Mouse (Mus musculus): ENCODE measurements at regions not wholly inside any gene's neighbourhood (a gene's known extent, or its start where the extent isn't known, plus 50 kb on each side); places are given as distances from the start of the nearest gene placed in this dataset.

DNA sequence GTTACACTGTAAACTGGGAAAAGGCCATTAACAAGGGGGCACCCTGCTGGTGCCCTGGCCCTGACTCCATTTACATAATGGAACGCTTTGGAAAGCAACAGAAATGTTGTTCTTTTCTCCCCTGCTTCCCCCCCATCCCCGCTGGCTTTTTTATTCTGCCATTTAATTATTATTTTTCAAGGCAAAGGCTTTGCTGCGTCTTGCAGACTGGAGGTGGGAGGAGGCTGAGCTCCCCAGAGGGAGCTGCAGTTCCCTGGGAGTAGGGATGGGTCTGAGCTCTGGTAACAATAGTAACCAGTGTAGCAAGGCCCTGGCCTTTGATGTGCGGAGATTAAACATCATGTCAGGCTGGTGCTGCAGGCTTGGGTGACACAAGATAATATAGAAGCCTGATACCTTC lies 168.6 kb downstream of the Gadd45g start:
- peak; percentile 37 for DNase-seq (ENCODE audit: low spot score)

DNA sequence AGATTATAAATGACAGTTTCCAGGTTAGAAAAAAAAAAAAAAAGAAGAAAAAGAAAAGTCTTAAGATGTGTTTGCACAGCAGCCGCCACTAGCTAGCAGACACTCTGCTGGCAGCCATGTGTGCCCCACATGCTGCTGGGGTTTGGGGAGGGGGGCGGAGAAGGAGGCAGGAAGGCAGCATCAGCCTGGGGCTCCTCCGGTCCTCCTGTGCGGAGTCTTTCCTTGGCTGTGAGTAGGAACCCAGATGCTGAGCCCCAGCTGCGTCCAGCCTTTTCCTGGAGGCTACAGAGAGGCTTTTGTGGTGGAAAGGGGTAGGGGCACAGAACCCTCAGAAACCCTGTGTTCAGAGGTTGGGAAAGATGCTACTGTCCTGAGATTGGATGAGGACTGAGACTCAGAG lies 169.0 kb downstream of the Gadd45g start:
- no peak for DNase-seq (ENCODE audit: low spot score)

DNA sequence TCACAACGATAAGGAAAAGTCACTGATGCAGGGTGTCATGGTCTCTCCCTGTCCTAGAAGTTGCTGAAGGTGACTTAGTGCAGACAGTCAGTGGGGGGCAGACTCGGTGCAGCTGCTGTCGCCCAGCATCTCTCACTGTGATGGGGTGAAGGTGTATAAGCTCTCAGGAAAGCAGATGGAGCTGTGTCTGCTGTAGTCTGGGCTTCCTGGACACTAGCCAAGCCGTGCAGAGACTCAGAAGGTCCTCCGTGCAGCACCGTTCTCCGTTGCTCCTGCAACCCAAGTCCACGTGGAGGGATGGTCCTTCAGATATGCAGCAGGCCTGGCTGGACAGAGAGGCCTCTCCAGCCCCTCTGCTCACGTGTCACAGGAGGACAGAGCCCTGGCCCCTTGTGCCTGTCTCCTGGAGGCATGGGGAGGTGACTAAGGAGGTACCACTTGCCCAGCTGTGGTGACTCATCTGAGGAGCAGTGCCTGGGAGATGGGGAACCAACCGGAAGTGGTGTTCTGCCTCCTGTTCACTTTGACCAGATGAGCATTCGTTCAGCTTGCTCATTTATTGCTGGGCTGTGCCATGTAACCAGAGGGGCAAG lies 171.2 kb downstream of the Gadd45g start:
- peak; percentile 76 for DNase-seq (ENCODE audit: low spot score)

DNA sequence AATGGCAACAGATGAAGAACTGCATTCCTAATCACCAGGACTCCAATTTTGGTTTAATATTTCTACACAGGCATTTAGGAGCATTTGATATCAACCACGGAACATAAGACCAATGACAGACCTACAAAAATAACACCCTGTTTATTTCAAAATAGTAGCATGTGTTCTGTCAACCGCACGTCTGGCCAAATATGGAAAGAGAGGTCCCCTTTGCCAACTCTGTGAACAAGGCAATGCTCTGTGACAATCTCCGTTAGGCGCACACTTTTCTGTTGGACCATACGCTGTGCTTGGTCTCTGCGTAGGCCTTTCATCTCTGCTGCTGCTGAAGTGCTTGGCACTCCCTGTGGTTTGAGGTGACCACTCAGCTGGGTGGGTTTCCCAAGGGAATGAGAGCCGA lies 173.2 kb downstream of the Gadd45g start:
- DNase-seq (ENCODE audit: low spot score), result no peak

DNA sequence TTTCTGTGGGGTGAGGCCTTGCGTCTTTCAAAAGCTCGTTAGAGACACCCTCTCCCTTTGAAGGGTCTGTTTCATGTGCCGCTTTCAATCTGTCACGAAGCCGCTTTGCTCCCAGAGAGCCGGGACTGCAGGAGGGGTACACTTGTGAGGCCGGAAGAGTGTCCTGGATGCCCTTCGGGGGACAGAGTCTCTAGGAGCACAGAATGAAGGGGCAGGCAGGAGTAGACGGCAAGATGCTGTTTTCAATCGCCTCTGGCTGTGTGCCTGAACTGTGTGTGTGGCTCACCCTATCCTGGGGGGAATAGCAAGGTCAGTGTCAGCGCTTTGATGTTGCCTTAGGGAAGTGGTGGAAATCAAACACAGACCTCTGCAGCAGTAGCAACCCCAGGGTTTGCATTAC lies 174.7 kb downstream of the Gadd45g start:
- DNase-seq (ENCODE audit: low spot score), result no peak

DNA sequence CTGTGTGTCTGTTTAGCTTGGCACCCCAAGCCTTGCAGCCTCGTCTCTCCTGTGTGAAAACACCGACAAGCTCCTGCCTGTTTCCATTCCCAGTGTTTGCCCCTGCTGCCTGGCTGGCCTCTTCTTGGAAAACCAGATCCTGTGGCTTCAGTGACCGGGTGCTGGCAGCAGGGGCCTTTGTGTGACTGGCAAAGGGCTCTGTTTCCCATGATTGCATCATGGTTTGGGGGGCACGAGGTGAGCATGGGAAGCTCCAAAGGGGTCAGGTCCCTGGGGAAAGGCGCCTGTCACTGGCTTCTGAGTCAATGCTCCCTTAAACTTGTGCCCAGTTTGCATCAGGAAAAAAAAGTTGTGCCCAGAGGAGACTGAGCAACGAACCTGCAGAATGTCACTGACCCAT lies 175.3 kb downstream of the Gadd45g start:
- DNase-seq (ENCODE audit: low spot score), result peak; percentile 58

DNA sequence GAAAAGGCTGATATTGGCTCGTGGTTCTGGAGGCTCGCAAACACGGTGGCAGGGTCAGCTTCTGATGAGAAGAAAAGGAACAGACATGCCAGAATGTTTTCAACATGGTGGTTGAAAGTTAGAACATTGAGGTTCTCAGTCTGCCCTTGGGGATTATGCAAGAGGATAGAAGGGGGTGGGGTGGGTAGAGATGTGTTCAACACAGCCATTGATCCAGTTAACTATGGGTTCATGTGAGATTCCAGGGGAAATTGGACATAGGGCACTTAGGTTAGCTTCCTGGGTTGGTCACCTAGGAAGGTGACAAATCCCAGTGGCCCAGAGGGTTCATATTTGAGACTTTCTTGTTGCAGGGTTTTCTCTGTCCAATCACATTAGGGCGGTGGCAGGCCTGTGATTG lies 176.1 kb downstream of the Gadd45g start:
- DNase-seq (ENCODE audit: low spot score), result no peak

DNA sequence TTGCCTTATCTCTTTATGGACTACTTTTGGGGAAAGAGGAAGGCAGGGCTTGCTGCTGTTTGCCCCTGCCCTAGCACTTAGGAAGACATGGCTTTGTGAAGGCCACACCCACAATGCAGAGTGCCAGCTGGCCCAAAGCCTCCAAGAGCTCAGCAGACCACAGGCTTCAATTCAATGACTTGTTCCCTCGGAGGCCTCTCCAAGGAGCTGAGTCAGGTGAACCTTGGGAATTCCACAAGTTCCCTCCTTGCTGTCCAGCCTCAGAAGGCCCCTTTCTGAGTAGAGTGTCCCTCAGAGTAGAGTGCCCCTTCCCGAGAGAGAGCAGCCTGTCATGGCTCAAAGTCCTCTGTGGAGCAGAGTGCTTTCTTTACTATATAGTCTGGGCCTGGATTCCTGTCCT lies 177.9 kb downstream of the Gadd45g start:
- peak; percentile 76 for DNase-seq (ENCODE audit: low spot score)

DNA sequence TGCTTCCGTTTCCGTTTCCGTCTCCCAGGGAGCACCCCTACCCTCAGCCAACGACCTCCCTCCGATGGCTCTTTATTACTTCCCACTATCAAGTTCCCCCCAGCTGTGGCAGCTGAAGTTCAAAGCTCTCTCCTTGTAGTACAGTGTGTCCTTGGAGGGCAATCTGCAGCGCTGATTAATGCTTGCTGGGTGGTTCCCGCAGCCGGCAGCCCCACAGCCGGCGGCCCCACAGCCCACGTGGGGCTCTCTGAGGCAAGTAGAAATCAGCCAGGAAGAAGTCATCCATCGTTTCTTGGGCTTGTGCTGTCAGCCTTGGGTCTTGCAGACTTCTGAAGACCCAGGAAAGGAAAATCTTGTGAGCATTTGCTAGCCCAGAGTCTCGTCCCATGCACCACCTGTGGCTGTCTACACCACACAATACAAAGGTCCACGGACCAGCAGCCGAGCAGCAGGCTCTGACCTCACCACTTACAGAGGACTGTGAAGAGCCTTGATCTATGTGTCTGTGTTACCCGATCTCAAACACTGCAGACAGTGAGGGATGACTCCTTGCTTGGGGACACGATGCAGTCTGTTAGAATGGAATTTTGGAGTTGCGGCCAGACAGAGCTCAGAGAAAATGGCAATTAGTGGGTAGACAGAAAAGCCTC lies 178.5 kb downstream of the Gadd45g start:
- DNase-seq (ENCODE audit: low spot score), result peak; percentile 42

DNA sequence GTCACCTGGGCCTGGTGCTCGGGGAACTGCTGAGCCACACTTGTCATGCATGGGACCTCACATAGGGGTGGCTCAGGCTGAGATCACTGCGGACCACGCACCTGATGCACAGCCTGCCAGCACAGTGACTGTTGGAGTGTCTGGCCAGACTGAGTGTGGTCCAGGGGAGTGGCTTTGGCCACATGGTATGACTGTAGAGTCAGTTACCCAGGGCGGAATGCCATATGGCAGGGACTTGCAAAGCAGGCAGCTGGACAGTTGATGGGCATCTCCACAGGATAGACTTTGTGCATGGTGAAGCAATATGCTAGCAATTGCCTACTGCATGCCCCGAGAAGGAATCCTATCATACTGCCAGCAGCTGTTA lies 179.0 kb downstream of the Gadd45g start:
- DNase-seq (ENCODE audit: low spot score), result peak; percentile 86

DNA sequence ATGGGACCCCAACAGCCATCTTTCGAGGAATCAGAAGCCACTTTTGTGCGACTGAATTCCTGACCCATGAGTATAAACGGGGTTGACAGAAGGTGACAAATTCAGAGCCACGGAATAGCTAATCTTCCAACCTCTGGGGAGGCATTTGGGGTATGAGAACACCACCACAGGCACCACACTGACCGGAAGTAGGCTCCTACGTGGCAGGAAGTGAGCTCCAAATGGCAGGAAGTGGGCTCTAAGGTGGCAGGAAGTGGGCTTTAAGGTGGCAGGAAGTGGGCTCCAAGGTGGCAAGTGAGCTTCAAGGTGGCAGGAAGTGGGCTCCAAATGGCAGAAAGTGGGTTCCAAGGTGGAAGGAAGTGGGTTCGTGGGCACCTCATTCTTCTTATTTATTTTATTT lies 179.8 kb downstream of the Gadd45g start:
- no peak for DNase-seq (ENCODE audit: low spot score)

DNA sequence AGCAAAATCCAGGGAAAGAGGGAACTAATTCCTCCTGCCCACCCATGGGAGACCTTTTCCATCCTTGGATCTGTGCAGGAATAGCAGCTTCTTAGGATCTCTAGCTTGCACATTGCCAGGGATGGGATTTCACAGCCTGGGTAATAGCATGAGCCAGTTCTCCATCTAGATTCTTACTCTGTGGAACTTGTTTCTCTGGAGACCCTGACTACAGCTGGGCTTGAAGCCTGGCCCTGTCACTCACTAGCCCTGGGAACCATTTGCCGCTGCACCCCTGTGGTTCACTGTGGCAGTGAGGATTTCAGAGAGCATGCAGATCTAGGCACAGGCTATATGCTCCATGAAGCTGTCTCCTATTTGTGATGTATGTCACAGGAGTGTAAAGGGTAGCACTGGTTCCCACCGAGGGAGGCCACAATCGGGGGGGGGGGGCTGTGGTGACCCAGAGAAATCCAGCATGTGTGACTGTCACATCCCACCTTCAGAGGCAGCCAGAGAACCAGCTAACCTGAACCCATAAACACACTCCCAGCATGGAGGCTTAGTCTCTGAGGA lies 183.5 kb downstream of the Gadd45g start:
- DNase-seq (ENCODE audit: low spot score), result no peak

DNA sequence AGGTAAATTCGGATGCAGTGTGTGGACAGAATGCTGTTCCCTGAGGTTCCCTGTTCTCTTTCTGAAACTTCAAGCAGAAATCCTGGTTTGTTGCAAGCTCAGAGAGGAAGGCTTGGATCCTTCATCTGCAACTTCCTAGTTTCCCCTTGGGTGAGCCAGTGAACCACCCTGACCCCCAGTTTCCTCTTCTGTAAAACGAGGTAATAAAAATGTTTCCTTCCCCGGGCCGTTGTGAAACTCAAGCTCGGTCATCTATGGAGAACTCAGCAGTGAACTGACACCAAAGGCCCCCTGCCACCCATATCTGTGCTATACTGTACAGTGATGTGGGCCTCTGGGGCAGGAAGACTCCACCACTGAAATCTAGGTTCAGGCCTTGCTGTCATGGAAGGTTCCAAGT lies 185.0 kb downstream of the Gadd45g start:
- no peak for DNase-seq (ENCODE audit: low spot score)

DNA sequence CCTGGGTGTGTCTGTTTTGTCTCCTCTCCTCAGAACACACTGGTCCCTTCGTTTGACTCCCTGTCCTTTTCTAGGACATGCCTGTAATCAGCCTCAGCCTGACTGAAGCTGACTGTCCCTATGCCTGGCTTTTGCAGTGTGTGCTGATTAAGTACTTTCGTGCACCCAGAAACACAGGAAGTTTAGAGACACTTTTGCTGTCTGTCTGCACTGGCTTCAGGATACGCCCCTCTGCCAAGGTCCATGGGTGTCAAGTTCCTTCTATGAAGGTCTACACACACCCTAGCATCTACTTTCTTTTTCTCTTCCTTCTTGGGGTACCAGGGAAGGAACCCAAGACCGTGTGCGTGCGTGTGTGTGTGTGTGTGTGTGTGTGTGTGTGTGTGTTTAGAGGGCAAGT lies 189.3 kb downstream of the Gadd45g start:
- DNase-seq (ENCODE audit: low spot score), result no peak

DNA sequence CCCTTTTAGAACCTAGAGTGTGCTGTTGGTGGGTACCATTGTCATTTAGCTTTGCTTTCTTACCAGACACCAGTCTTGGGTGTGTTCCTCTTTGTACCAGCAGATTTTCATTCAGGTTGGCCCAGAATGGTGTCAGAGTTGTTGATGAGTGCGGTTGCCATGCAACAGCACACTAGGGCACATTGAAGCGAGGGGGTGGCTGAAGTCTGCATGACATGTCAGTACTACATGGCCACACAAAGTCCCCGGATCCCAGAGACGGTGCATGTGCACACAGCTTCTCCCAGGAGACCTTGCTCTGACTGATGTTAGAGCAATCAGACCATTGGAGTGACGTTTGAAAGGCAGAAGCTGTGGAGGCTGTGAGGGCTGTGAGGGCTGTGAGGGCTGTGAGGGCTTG lies 189.9 kb downstream of the Gadd45g start:
- no peak for DNase-seq (ENCODE audit: low spot score)

DNA sequence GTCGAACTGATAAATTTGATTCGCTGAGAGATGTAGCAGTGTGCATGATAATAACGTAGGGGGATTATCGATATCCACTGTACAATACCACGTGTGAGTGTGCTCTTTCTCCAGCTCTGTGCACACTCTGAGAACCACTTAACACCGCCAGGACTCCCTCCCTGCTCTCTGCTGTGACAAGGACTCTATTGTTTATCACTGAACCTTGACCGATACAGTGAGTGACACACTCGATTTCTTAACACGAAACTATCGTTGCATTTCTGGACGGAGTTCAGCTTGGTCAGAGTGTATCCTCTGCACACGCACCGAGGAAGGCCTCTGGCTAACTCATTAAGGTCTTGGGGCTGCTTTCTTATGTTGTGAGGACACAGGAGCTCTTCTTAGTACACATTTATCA lies 190.7 kb downstream of the Gadd45g start:
- DNase-seq (ENCODE audit: low spot score), result no peak

DNA sequence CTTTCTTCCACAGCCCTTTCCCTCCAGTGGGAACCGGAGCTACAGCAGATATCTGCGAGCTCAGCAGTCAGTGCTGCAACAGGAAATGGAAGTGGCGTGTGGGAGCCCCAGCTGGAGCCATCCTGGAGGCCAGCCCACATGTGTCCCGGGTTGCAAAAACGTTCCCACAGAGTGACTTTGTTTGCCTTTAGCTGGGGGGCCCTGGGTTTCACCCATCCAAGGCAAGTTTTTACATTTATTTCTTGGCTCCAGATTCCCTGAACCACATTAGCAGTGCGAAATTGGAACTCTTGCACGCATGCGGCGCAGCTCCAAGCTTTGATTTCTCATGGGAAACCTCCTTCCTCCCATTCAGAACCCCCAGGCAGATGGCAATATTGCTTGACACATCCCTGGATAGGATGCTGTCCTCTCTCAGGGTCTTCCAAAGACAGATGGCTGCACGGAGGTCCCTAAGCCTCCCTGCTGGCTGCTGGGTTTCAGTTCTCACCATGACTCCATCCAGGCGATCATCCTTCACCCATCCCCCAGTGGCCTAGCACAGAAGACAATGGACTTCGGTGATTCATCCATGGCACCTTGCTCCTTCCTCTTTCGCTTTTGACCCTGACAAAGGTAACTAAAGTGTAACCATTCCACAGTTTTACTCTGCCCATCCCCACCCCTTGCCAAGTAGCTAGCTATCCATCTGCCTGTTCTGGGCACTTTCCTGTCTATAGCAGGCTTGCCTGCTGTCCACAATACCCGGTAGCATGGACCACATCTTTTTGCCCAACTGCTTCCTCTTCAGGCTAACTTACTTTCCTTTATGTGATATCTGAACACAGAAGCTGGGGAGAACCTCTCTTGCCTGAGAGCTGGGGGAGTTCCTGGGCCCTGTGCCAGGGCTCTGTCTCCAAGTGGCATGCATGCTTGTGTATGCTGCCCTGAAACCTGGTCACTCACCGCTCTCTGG lies 195.3 kb downstream of the Gadd45g start:
- no peak for DNase-seq (ENCODE audit: low spot score)

DNA sequence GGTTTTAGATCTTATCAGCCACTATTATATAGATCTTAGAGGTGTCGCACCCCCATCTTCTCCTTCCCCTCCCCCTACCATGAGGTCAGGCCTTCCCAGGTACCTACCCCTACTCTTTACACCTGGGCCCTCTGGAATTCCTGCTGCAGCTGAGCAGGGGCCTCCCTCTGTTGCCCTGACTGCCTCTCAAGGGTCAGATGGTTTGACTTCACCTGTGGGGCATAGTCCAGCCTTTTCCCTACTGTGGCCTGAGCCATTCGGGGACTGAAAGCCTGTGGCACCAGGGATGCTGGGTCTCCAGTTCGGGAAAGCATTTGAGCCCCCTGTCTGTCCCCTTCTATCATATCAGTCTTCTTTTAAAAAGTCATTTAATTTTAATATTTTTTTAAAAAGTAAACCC lies 196.4 kb downstream of the Gadd45g start:
- no peak for DNase-seq (ENCODE audit: low spot score)

DNA sequence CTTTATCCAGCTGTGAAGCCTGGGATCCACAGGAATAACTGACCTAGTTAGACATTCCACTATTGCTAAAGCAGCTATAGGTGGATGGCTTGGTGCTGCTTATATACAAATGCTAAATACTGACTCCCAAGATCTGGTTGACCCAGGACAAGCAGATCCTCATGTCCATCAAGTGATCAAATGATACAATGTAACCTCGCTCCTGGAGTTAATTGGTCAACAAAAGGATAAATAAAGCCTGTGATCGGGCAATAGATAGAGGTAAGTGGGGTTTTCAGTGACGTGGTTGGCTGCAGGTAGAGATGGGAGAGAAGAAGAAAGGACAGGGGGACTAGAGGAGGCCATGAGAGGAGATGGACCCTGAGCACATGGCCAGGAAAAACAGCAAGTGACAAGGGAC lies 197.4 kb downstream of the Gadd45g start:
- no peak for DNase-seq (ENCODE audit: low spot score)

DNA sequence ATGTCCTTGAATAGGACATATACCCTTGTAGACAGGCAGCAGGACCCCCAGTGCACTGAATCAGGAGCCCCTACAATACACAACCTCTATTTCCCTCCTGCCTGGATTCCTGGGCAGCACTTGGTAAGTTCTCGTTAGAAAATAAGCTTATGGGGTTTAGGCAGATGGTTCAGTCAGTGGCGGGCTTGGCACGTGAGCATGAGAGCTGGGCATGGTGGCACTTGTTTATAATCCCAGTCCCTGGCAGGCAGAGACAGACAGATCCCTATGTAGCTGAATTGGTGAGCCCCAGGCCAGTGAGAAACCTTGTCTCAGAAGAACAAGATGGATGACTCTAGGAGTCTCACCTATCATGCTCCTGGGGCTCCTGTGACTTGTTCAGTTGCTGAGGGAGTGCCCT lies 198.9 kb downstream of the Gadd45g start:
- no peak for DNase-seq (ENCODE audit: low spot score)

DNA sequence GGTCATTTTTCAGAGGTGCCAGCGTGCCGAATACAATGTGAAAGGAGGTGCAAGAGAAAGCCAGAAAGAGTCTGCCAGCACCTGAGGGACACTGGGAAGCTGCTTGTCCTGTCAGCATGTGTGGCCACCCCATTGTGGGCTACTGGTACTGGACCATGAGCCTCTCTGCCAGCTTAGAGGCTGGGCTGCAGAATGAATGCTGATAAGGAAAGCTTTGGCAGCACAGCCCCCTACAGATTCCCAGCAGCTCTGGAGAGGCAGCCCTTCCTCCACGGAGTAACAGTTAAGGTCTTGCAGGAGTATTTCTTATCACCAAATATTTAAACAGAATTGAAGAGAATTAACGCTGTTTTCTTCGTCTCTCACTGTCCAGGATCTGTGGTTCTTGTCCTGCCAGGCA lies 199.5 kb downstream of the Gadd45g start:
- DNase-seq (ENCODE audit: low spot score), result no peak

DNA sequence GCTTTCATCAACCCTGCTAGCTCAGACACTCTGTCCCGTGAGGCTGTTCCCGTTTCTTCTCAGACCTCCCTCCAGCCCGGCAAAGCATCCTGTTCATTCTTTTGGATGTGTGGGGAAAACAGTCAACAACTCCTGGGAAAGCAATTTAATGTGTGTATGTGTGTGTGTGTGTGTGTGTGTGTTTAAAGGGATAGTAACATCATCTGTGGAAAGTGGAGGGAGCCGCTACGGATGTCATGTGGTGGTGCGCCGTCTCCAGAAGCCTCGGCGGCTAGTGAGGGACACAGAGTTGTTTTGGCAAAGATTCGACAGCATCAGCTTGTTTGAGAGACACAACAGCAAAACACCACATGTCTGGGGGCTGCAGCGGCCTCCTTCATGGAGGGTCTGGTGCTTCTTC lies 200.2 kb downstream of the Gadd45g start:
- no peak for DNase-seq (ENCODE audit: low spot score)

DNA sequence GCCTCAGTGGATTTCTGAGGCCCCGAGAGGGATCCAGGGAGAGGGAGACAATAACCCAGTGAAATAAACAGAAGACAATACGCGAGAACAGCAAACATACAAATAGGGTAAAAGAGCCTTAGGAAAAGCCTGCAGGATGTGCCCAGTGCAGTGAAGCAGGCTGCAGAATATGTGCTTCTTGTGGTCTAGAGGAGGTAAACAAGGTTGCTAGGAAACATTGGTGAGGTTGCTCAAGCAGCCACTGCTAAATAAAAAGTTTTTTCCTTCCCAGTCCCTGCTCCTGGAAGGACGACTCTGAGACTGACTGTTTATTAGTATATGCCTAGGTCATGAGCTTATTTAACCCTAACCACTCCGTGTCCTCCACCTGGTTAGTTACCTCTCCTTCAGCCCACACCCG lies 201.5 kb downstream of the Gadd45g start:
- no peak for DNase-seq (ENCODE audit: low spot score)
